Mouse (Mus musculus) cerebellum, adult 2 months (tissue): ENCODE results near the gene Arg2. TPM values are rescaled to one million over a fixed set of nuclear protein-coding genes. Genes with fewer than 3 reads are reported as not detected.
"Not testable (repeated sequence)": the region's sequence is repeated elsewhere in the genome, so short reads cannot be mapped to it uniquely, and the experiment has no call there.

ENCODE experiments used
- DNase-seq, 2 experiments: peaks; one replicate each; pipeline ENCODE4 v3.0.0; 2021
- H3K27ac ChIP-seq: fragments of 200-500 bp; 2 replicates; pipeline ENCODE4 v1.5.1; 2012; ENCODE audit warnings: low read length, control low read depth, inconsistent platforms; ENCODE audit not compliant: insufficient read depth
- H3K27me3 ChIP-seq: fragments of 200-500 bp; 2 replicates; pipeline ENCODE4 v1.6.1; 2012; ENCODE audit warnings: inconsistent platforms, mild to moderate bottlenecking, low read length, moderate library complexity; ENCODE audit not compliant: control insufficient read depth, insufficient read depth
- H3K4me1 ChIP-seq: fragments of 200-500 bp; 2 replicates; pipeline ENCODE4 v1.6.1; 2011; ENCODE audit warnings: low read length; ENCODE audit not compliant: control insufficient read depth, insufficient read depth
- H3K4me3 ChIP-seq: fragments of 200-500 bp; replicated peaks from 2 replicates; pipeline ENCODE3; 2011; ENCODE audit warnings: mild to moderate bottlenecking, low read depth, low read length, control low read depth; ENCODE audit not compliant: insufficient read depth
- CTCF ChIP-seq: fragments of 200-500 bp; IDR thresholded peaks from 2 replicates; pipeline ENCODE4 v1.5.1; 2011; ENCODE audit warnings: low read depth, mild to moderate bottlenecking, control low read depth, low read length, moderate library complexity, borderline replicate concordance; ENCODE audit not compliant: insufficient read depth
- POLR2A ChIP-seq: fragments of 200-500 bp; IDR thresholded peaks from 2 replicates; pipeline ENCODE4 v1.6.1; 2011; ENCODE audit warnings: low read length, control low read depth, borderline replicate concordance; ENCODE audit not compliant: insufficient read depth
- WGBS: fragments of 180-500 bp; shearing (Covaris S2); methylation state at CpG from one replicate; pipeline ENCODE4 v1.1.7; 2018; 5-methylcytosine and 5-hydroxymethylcytosine counted together
- polyA plus RNA-seq: library from polyadenylated mRNA; depleted of rRNA; stranded (reverse); fragments of >200 nt; gene quantifications from 2 replicates; pipeline ENCODE4 v1.2.3, GENCODE M21; 2012

The Arg2 gene
- polyA plus RNA-seq, 1 experiment = 0.59 TPM

- Histone ChIP-seq H3K27me3 (no peaks in the 10 kb centered on the region), H3K4me3 (no peak overlapping the region), H3K4me1 (no peaks in the 10 kb centered on the region), H3K27ac (no peak overlapping the region)
- DNase-seq = peak; percentile 14 to 17
- TF ChIP-seq POLR2A (no peak), CTCF (no peak)
- WGBS = 86% methylated on average over 5 of the region's 5 CpGs
Measured at GRCm38 (mm10) chr12:79173721-79174120, 43.1 kb downstream of the Arg2 start.

GRCm38 (mm10) chr12:79175998-79176397 lies 45.4 kb downstream of the Arg2 start:
- Histone ChIP-seq H3K27me3 (no peaks in the 10 kb centered on the region), H3K4me3 (no peak overlapping the region), H3K4me1 (no peaks in the 10 kb centered on the region), H3K27ac (no peak overlapping the region)
- TF ChIP-seq CTCF (no peak), POLR2A (no peak)
- WGBS = 90% methylated on average over 5 of the region's 5 CpGs
- DNase-seq = no peak

- not testable (repeated sequence) for DNase-seq, H3K27me3 ChIP-seq, H3K4me3 ChIP-seq, H3K27ac ChIP-seq, H3K4me1 ChIP-seq
- WGBS = 79% methylated on average over 5 of the region's 6 CpGs
Measured at GRCm38 (mm10) chr12:79185160-79185559, 54.6 kb downstream of the Arg2 start.

GRCm38 (mm10) chr12:79190931-79191673 lies 60.5 kb downstream of the Arg2 start:
- peak; percentile 56 to 77 for DNase-seq
- TF ChIP-seq POLR2A = no peak
- no peak for TF ChIP-seq CTCF
- Histone ChIP-seq H3K27ac (no peak overlapping the region), H3K27me3 (no peaks in the 10 kb centered on the region), H3K4me1 (peaks cover 5% of the 10 kb centered on the region; the same call in 1 of the 2 replicates), H3K4me3 (peak overlapping the region; percentile 79)
- under 1% methylated on average over 18 of the region's 18 CpGs for whole genome bisulfite sequencing

GRCm38 (mm10) chr12:79191701-79192100 lies 61.1 kb downstream of the Arg2 start:
- H3K4me1 ChIP-seq = peaks cover 5% of the 10 kb centered on the region; the same call in 1 of the 2 replicates
- peak; percentile 73 to 74 for DNase-seq
- peak; percentile 48; the same call in 1 of the 2 replicates for TF ChIP-seq CTCF
- peak; percentile 20; the same call in 1 of the 2 replicates for TF ChIP-seq POLR2A
- H3K4me3 ChIP-seq = peak overlapping the region; percentile 79
- WGBS = 6% methylated on average over 14 of the region's 14 CpGs
- no peak overlapping the region for H3K27ac ChIP-seq
- no peaks in the 10 kb centered on the region for H3K27me3 ChIP-seq

- H3K4me3 ChIP-seq = peak within 1 kb of the TSS; percentile 79
- no peak for TF ChIP-seq CTCF
- no peak for TF ChIP-seq POLR2A
- H3K4me1 ChIP-seq = peaks cover 5% of the 10 kb centered on the region; the same call in 1 of the 2 replicates
- no peaks in the 10 kb centered on the region for H3K27me3 ChIP-seq
- DNase-seq = no peak
- no peak within 1 kb of the TSS for H3K27ac ChIP-seq
- 61% methylated on average over 6 of the region's 6 CpGs for WGBS
Measured at GRCm38 (mm10) chr12:79192193-79192592, 61.6 kb downstream of the Arg2 start, which contains the start of gene Rdh11. Gene Rdh11 (minus strand): TSS chr12:79192293.

GRCm38 (mm10) chr12:79193441-79193840 lies 62.9 kb downstream of the Arg2 start:
- peak; percentile 56 to 59 for DNase-seq
- WGBS = 2% methylated on average over 3 of the region's 3 CpGs

GRCm38 (mm10) chr12:79197105-79197504 lies 66.5 kb downstream of the Arg2 start:
- WGBS = 85% methylated on average over 5 of the region's 5 CpGs
- TF ChIP-seq CTCF (no peak), POLR2A (no peak)
- H3K4me1 ChIP-seq = no peaks in the 10 kb centered on the region
- H3K4me3 ChIP-seq = no peak overlapping the region
- H3K27ac ChIP-seq = no peak overlapping the region
- H3K27me3 ChIP-seq = no peaks in the 10 kb centered on the region
- no peak for DNase-seq

More at GRCm38 (mm10) chr12:79193441-79193840, 62.9 kb downstream of the Arg2 start:
- H3K27me3 ChIP-seq = no peaks in the 10 kb centered on the region
- H3K4me3 ChIP-seq = no peak overlapping the region
- TF ChIP-seq CTCF (peak; percentile 68; the same call in 1 of the 2 replicates), POLR2A (no peak)
- peaks cover 5% of the 10 kb centered on the region; the same call in 1 of the 2 replicates for H3K4me1 ChIP-seq
- no peak overlapping the region for H3K27ac ChIP-seq
